Mouse (Mus musculus) megakaryocyte, embryonic 14.5 days (primary cell): ENCODE results near the gene Pigv.

Experiments used
- FLI1 ChIP-seq: IDR thresholded peaks from 2 replicates; pipeline ENCODE4 v1.6.1; 2012; ENCODE audit warnings: low read length, inconsistent platforms, mixed read lengths
- GATA1 ChIP-seq: IDR thresholded peaks from 3 replicates; pipeline ENCODE4 v1.6.1; 2012; ENCODE audit warnings: mixed read lengths, low read length, inconsistent platforms, borderline replicate concordance

- no peak for TF ChIP-seq FLI1
- TF ChIP-seq GATA1: no peak
These were observed 16.2 kb downstream of the Pigv start for GRCm38 (mm10) chr4:133656294-133656693.
